Mouse (Mus musculus) naive thymus-derived CD4-positive, alpha-beta T cell, adult 2 months (primary cell): ENCODE data around the gene Nme2.
A peak's percentile ranks its signal among the peaks of the same experiment; 100 is the strongest.
"Not testable (repeated sequence)": the region's sequence is repeated elsewhere in the genome, so short reads cannot be mapped to it uniquely, and the experiment has no call there.

Source experiments
- DNase-seq: peaks from one replicate; pipeline ENCODE4 v3.0.0-alpha.2; 2011; ENCODE audit warnings: low read depth

Gene Nme2

GRCm38 (mm10) chr11:93967381-93967780 is 11.3 kb upstream of the Nme2 start:
- DNase-seq: no peak

GRCm38 (mm10) chr11:93965391-93965790 is 9.3 kb upstream of the Nme2 start:
- DNase-seq: no peak

GRCm38 (mm10) chr11:93963013-93963412 is 7.0 kb upstream of the Nme2 start:
- no peak for DNase-seq

- DNase-seq: no peak
Observed at GRCm38 (mm10) chr11:93961482-93961881, 5.4 kb upstream of the Nme2 start.

- no peak for DNase-seq
Observed at GRCm38 (mm10) chr11:93957746-93958145, 1.7 kb upstream of the Nme2 start.

GRCm38 (mm10) chr11:93957031-93957555 is 1.0 kb upstream of the Nme2 start:
- DNase-seq: no peak

- DNase-seq: peak; percentile 91
Observed at GRCm38 (mm10) chr11:93955256-93956150, 556 bp downstream of the Nme2 start.

GRCm38 (mm10) chr11:93954738-93955255 is 1.3 kb downstream of the Nme2 start:
- peak; percentile 35 for DNase-seq

- no peak for DNase-seq
Observed at GRCm38 (mm10) chr11:93952376-93952775, 3.7 kb downstream of the Nme2 start.

GRCm38 (mm10) chr11:93950045-93950444 is 6.0 kb downstream of the Nme2 start:
- no peak for DNase-seq

- DNase-seq: no peak
Observed at GRCm38 (mm10) chr11:93948887-93949567, 7.0 kb downstream of the Nme2 start.

GRCm38 (mm10) chr11:93944986-93945385 is 11.1 kb downstream of the Nme2 start:
- DNase-seq: no peak

- DNase-seq: no peak
Observed at GRCm38 (mm10) chr11:93940906-93941305, 15.2 kb downstream of the Nme2 start.

GRCm38 (mm10) chr11:93929106-93929505 is 27.0 kb downstream of the Nme2 start:
- no peak for DNase-seq

GRCm38 (mm10) chr11:93915019-93915418 is 41.0 kb downstream of the Nme2 start:
- not testable (repeated sequence) for DNase-seq

GRCm38 (mm10) chr11:93911603-93912002 is 44.5 kb downstream of the Nme2 start:
- DNase-seq: no peak

GRCm38 (mm10) chr11:93908829-93909228 is 47.2 kb downstream of the Nme2 start:
- no peak for DNase-seq

- DNase-seq: no peak
Observed at GRCm38 (mm10) chr11:93907839-93908238, 48.2 kb downstream of the Nme2 start.

- no peak for DNase-seq
Observed at GRCm38 (mm10) chr11:93906834-93907233, 49.2 kb downstream of the Nme2 start.
